Mouse (Mus musculus) liver, embryonic 14.5 days (tissue): ENCODE measurements around the gene Sdk2. TPM values are rescaled to one million over a fixed set of nuclear protein-coding genes. Genes with fewer than 3 reads are reported as not detected.

ENCODE experiments used
- ATAC-seq: fragments of 200-750 bp; cut with Nextera tagmentation; 2 replicates; pipeline ENCODE4 v1.8.0; 2017; ENCODE audit warnings: moderate number of reproducible peaks, mild to moderate bottlenecking, moderate library complexity; ENCODE audit not compliant: insufficient read depth
- DNase-seq, 3 experiments: peaks; one replicate each; pipeline ENCODE4 v3.0.0-alpha.2; 2012 to 2013; ENCODE audit warnings: low read depth in 3 of 3, low spot score in 3 of 3
- H3K27ac ChIP-seq: fragments of 300-500 bp; sonication (generic); 2 replicates; pipeline ENCODE4 v1.5.1; 2014; ENCODE audit warnings: moderate library complexity, mild to moderate bottlenecking, control low read depth, inconsistent platforms
- H3K27me3 ChIP-seq: fragments of 300-500 bp; sonication (generic); 2 replicates; pipeline ENCODE4 v1.6.1; 2014; ENCODE audit warnings: mild to moderate bottlenecking, low read length, moderate library complexity; ENCODE audit not compliant: control insufficient read depth, insufficient read depth
- H3K36me3 ChIP-seq: fragments of 300-500 bp; sonication (generic); replicated peaks from 2 replicates; pipeline ENCODE4 v1.6.1; 2014; ENCODE audit warnings: low read depth; ENCODE audit not compliant: control insufficient read depth, insufficient read depth
- H3K4me1 ChIP-seq, 2 experiments: fragments of 200-500 bp in 1 of 2; fragments of 300-500 bp in 1 of 2; sonication (generic) in 1 of 2; replicated peaks; 2 replicates each; pipeline ENCODE4 v1.6.1; 2012 to 2014; ENCODE audit warnings: antibody characterized with exemption in 1 of 2, inconsistent platforms in 1 of 2, low read length in 1 of 2; ENCODE audit not compliant: control insufficient read depth in 2 of 2, insufficient read depth in 2 of 2
- H3K4me2 ChIP-seq: fragments of 300-500 bp; sonication (generic); 2 replicates; pipeline ENCODE4 v1.6.1; 2014; ENCODE audit warnings: low read depth, mild to moderate bottlenecking, control low read depth, moderate library complexity
- H3K4me3 ChIP-seq, 2 experiments: fragments of 200-500 bp in 1 of 2; fragments of 300-500 bp in 1 of 2; sonication (generic) in 1 of 2; 2 replicates each; pipeline ENCODE4 v1.5.1; 2012 to 2014; ENCODE audit warnings: low read depth in 2 of 2, low read length in 2 of 2, mild to moderate bottlenecking in 2 of 2, control low read depth in 1 of 2, inconsistent platforms in 1 of 2, moderate library complexity in 1 of 2; ENCODE audit not compliant: insufficient read depth in 1 of 2
- H3K9ac ChIP-seq: fragments of 300-500 bp; sonication (generic); replicated peaks from 2 replicates; pipeline ENCODE4 v1.6.1; 2014; ENCODE audit warnings: mild to moderate bottlenecking, control low read depth, moderate library complexity
- H3K9me3 ChIP-seq: fragments of 300-500 bp; sonication (generic); 2 replicates; pipeline ENCODE4 v1.6.1; 2016; ENCODE audit warnings: low read length, mixed read lengths; ENCODE audit not compliant: control insufficient read depth
- CTCF ChIP-seq: IDR thresholded peaks from 2 replicates; pipeline ENCODE4 v1.5.1; 2016; ENCODE audit warnings: antibody characterized with exemption, low read depth, control low read depth
- EP300 ChIP-seq: IDR thresholded peaks from 2 replicates; pipeline ENCODE4 v1.6.1; 2016; ENCODE audit warnings: antibody characterized with exemption, low read depth
- WGBS: fragments of 180-500 bp; shearing (Covaris S2); extraction: QIAGEN DNeasy Blood & Tissue Kit; methylation state at CpG from one replicate; pipeline ENCODE4 v1.1.7; 2014; ENCODE audit not compliant: insufficient replicate concordance; 5-methylcytosine and 5-hydroxymethylcytosine counted together
- polyA plus RNA-seq, 2 experiments: library from polyadenylated mRNA; depleted of rRNA in 1 of 2; stranded (reverse) in 1 of 2; unstranded in 1 of 2; fragments of >200 nt; fragmentation: Nextera tagmentation in 1 of 2; extraction: Ambion mirVana in 1 of 2; gene quantifications; 2 replicates each; pipeline versions ENCODE4 v1.2.1 to v1.2.3; 2012 to 2014

The Sdk2 gene
- polyA plus RNA-seq, 2 experiments, result 0.09 to 0.13 TPM

DNA sequence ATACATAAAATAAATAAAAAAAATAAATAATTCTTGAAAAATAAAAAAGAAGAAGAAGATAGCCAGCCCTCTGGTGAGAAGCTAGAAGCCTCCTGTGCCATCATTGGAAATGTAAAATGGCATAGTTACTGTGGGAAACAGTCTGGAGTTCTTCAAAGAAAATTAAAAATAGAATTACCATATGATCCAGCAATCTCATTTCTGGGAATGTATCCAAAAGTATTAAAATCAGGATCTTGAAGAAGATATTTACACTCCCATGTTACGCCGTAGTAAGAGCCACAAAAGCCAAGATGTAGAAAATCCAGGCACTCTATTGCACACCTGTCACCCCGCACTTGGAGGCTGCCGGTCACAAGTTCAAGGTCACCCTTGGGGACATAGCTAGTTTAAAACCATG, 250.4 kb downstream of the Sdk2 start:
- H3K27ac ChIP-seq, result no peak overlapping the region
- ATAC-seq, result no peak
- WGBS, result 74% methylated on average over 4 of the region's 4 CpGs
- no peaks in the 10 kb centered on the region for H3K27me3 ChIP-seq
- no peak for TF ChIP-seq CTCF
- no peak for TF ChIP-seq EP300
- no peak overlapping the region for H3K9ac ChIP-seq
- no peaks in the 10 kb centered on the region for H3K36me3 ChIP-seq
- no peak overlapping the region for H3K4me3 ChIP-seq
- H3K4me2 ChIP-seq, result no peak overlapping the region
- no peak for DNase-seq
- no peaks in the 10 kb centered on the region for H3K9me3 ChIP-seq
- H3K4me1 ChIP-seq, result no peaks in the 10 kb centered on the region; a peak in 1 of 4 replicates

DNA sequence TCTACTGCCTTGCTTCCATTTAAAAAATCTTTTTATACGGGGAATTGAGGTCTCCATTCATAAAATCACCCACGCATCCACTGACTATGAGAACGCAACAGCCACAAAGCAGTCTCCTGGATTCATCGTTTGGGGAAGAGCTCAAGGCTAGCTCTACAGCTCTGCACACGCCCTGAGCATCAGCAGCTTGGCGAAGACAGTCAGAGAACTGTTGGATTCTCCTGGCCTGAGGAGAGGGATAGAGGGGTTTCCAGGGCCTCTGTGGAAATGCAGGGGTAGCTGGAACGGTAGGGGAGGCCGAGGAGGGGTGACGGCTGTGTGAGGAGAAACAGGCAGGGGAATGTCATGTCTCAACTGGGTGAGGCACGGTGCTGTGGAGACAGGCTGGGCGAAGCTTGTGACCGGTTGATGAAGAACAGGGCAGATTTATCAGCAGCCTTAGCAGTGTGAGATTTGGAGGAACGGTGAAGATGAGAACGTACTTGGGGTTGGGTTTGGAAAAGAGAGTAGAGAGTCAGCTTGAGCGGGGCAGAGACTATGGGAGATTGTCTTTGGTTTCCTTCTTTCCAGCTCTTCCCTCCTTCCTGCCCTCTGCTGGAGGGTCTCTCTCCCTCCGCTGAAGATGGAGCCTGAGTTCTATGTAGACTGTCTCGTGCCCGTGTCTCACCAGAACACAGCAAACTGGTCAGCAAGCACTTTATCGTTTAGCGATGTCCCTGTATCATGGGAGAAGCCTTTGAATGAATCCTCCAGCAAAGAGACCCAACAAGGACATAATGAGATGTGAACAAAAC, 255.1 kb downstream of the Sdk2 start:
- Histone ChIP-seq H3K27me3 (peaks cover 5% of the 10 kb centered on the region), H3K27ac (no peak overlapping the region), H3K4me1 (no peaks in the 10 kb centered on the region; a peak in 1 of 4 replicates), H3K4me2 (no peak overlapping the region), H3K4me3 (no peak overlapping the region), H3K36me3 (no peaks in the 10 kb centered on the region), H3K9me3 (no peaks in the 10 kb centered on the region), H3K9ac (no peak overlapping the region)
- ATAC-seq (no peak), DNase-seq (no peak)
- 48% methylated on average over 20 of the region's 20 CpGs for WGBS
- no peak for TF ChIP-seq EP300
- 0 out of 2 replicates have a peak, but pooled peaks have one; percentile 5 for TF ChIP-seq CTCF

DNA sequence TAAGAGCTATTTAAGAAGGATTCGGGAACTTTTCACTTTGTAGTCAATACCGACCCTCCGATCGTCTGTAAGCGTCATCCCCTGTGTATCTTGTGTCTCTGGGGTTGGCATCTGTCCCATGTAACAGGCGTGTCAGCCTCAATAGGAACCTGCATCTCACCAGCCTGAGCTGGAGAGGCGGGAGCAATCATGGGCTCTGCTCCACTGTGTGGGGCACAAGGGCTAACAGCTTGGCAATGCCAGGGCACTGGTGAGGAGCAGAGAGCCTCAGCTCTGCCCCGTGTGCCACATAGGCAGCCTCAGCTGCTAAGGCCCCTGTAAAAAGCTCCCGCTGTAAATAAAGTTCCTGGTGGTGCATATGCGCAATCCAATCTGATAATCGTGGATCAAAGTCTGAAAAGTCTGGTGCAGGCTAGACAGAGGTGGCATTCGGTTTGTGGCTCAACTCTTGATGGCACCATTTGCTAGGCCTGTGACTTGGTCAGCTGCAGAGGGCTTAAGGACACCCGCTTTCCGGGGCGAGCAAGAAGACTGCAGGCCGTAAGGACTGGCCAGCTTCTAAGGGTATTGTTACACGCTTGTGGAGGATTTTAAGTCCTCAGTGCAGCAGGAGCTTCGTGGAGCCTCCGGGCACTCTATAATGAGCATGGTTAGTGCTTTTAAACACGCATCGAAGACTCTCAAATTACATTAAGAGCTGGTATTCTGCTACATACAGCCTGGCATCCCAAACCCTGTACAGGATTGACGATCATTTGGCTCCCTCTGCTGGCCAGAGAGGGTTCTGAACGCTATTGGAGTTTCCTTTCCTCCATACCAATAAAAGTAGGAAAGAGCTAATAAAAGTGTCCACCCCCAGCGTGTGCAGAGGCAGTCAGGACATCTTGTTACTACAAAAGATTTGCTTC, 256.0 kb downstream of the Sdk2 start:
- Histone ChIP-seq H3K36me3 (no peaks in the 10 kb centered on the region), H3K27ac (no peak overlapping the region), H3K4me1 (no peaks in the 10 kb centered on the region), H3K9ac (no peak overlapping the region), H3K9me3 (no peaks in the 10 kb centered on the region), H3K4me2 (no peak overlapping the region), H3K4me3 (no peak overlapping the region), H3K27me3 (peaks cover 8% of the 10 kb centered on the region)
- WGBS, result 48% methylated on average over 24 of the region's 24 CpGs
- ATAC-seq (peak; percentile 61; the same call in 1 of the 2 replicates), DNase-seq (peak; percentile 49 to 60 (median 57))
- TF ChIP-seq EP300, result no peak
- TF ChIP-seq CTCF, result peak; percentile 87

DNA sequence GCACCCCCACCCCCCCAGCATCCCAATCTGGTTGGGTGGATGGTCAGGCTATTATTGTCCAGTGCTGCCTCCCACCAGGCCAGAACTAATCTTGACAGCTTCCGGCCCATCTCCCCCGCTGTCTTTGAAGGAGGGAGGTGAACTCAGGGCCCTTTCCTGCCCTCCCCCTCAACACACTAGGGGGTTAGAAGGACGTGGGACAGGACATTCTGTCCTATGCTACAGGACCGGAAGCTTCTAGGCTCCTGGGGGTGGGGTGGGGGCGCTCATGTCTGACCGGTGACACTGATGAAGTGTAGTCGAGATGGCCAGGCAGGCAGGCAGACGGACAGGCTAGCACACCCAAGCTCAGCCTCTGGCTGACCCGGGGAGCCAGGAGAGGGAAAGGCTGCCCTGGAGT, 259.8 kb downstream of the Sdk2 start:
- DNase-seq (no peak), ATAC-seq (peak; percentile 24)
- H3K4me1 ChIP-seq, result peaks cover 0 to 5% of the 10 kb centered on the region in 2 experiments; a peak in 1 of 4 replicates
- no peak overlapping the region for H3K27ac ChIP-seq
- H3K4me3 ChIP-seq, result no peak overlapping the region
- H3K27me3 ChIP-seq, result peaks cover 12% of the 10 kb centered on the region
- no peaks in the 10 kb centered on the region for H3K9me3 ChIP-seq
- 26% methylated on average over 9 of the region's 9 CpGs for WGBS
- H3K9ac ChIP-seq, result no peak overlapping the region
- no peak for TF ChIP-seq EP300
- no peak for TF ChIP-seq CTCF
- no peak overlapping the region for H3K4me2 ChIP-seq
- H3K36me3 ChIP-seq, result no peaks in the 10 kb centered on the region
